Mouse (Mus musculus) forebrain, embryonic 13.5 days (tissue): Measurements from ENCODE around the gene Dnajc17. TPM values are rescaled to one million over a fixed set of nuclear protein-coding genes. Genes with fewer than 3 reads are reported as not detected.

Source experiments
- ATAC-seq: fragments of 200-750 bp; cut with Nextera tagmentation; 2 replicates; pipeline ENCODE4 v1.8.0; 2017
- H3K27ac ChIP-seq: fragments of 300-500 bp; sonication (generic); 2 replicates; pipeline ENCODE4 v1.5.1; 2015; ENCODE audit warnings: inconsistent platforms, mild to moderate bottlenecking, moderate library complexity
- H3K27me3 ChIP-seq: fragments of 300-500 bp; sonication (generic); 2 replicates; pipeline ENCODE4 v1.6.1; 2015; ENCODE audit warnings: mild to moderate bottlenecking, inconsistent platforms
- H3K36me3 ChIP-seq: fragments of 300-500 bp; sonication (generic); 2 replicates; pipeline ENCODE4 v1.6.1; 2015; ENCODE audit warnings: mild to moderate bottlenecking, inconsistent platforms; ENCODE audit not compliant: poor library complexity, severe bottlenecking
- H3K4me1 ChIP-seq: fragments of 300-500 bp; sonication (generic); 2 replicates; pipeline ENCODE4 v1.6.1; 2015; ENCODE audit warnings: inconsistent platforms
- H3K4me2 ChIP-seq: fragments of 300-500 bp; sonication (generic); 2 replicates; pipeline ENCODE4 v1.6.1; 2015; ENCODE audit warnings: inconsistent platforms, mild to moderate bottlenecking, moderate library complexity
- H3K4me3 ChIP-seq: fragments of 300-500 bp; sonication (generic); 2 replicates; pipeline ENCODE4 v1.5.1; 2015; ENCODE audit warnings: mild to moderate bottlenecking, inconsistent platforms
- H3K9ac ChIP-seq: fragments of 300-500 bp; sonication (generic); 2 replicates; pipeline ENCODE4 v1.6.1; 2015; ENCODE audit warnings: mild to moderate bottlenecking, inconsistent platforms
- H3K9me3 ChIP-seq: fragments of 300-500 bp; sonication (generic); replicated peaks from 2 replicates; pipeline ENCODE4 v1.6.1; 2016; ENCODE audit warnings: inconsistent platforms
- WGBS: fragments of 180-500 bp; shearing (Covaris S2); methylation state at CpG from one replicate; pipeline ENCODE4 v1.1.7; 2015; 5-methylcytosine and 5-hydroxymethylcytosine counted together
- polyA plus RNA-seq: library from polyadenylated mRNA; unstranded; fragments of >200 nt; fragmentation: Nextera tagmentation; extraction: Ambion mirVana; gene quantifications from 2 replicates; pipeline ENCODE4 v1.2.1, GENCODE M21; 2015

Dnajc17 gene
- polyA plus RNA-seq, 1 experiment from 2014 or later, result 25.2 TPM

GRCm38 (mm10) chr2:119237871-119238220, 29.3 kb upstream of the Dnajc17 start:
- Histone ChIP-seq H3K27ac (no peak overlapping the region), H3K4me3 (peak overlapping the region; percentile 36), H3K36me3 (no peaks in the 10 kb centered on the region), H3K9ac (peak overlapping the region; percentile 41; the same call in 1 of the 2 replicates), H3K9me3 (no peaks in the 10 kb centered on the region), H3K4me2 (peak overlapping the region; percentile 58), H3K27me3 (peaks cover 60% of the 10 kb centered on the region), H3K4me1 (peaks cover 14% of the 10 kb centered on the region)
- WGBS, result 1% methylated on average over 31 of the region's 31 CpGs
- ATAC-seq, result no peak

DNA sequence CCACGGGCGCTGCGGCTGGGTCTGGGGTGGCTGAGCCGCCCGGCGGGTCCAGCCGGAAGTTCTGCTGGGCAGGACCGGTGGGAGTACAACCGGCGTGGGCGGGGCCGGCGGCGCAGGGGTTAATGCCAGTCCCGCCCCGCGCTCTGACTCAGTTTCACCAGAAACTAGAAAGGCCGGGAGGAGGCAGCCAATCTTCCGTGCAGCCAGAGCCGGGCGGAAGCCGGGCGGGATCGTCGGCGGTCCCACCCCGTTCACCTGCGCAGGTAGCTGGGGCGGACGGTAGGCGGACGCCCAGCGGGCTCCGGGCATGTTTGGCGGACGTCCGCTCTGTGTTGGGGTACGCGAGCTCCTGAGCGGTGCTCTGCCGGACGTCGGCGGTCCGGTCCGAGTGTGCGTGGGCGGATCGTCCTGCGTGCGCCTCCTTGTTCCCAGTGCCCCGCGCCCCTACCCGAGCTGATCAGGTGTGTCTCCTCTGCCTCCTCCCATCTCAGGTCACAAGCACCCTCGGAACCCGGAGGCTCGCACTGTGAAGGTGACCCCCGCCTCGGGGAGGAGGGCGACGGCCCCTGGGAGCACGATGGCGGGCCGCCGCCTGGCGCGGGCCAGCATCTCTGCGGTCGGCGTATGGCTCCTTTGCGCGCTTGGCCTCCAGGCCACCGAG, 28.7 kb upstream of the Dnajc17 start, which contains the start of gene Spint1:
Spint1 (plus strand) TSS at position 153 of the 661 bp plus-strand sequence.
- Histone ChIP-seq H3K27me3 (peaks cover 58% of the 10 kb centered on the region), H3K4me2 (peak within 1 kb of the TSS; percentile 58), H3K9ac (peak within 1 kb of the TSS; percentile 41; the same call in 1 of the 2 replicates), H3K27ac (no peak within 1 kb of the TSS), H3K36me3 (no peaks in the 10 kb centered on the region), H3K4me3 (peak within 1 kb of the TSS; percentile 36), H3K9me3 (no peaks in the 10 kb centered on the region), H3K4me1 (peaks cover 14% of the 10 kb centered on the region)
- no peak for ATAC-seq
- 1% methylated on average over 69 of the region's 73 CpGs for WGBS

GRCm38 (mm10) chr2:119236682-119237209, 28.2 kb upstream of the Dnajc17 start:
- Histone ChIP-seq H3K36me3 (no peaks in the 10 kb centered on the region), H3K4me3 (peak overlapping the region; percentile 36), H3K4me1 (peaks cover 14% of the 10 kb centered on the region), H3K27ac (no peak overlapping the region), H3K9me3 (no peaks in the 10 kb centered on the region), H3K27me3 (peaks cover 58% of the 10 kb centered on the region), H3K4me2 (peak overlapping the region; percentile 58), H3K9ac (peak overlapping the region; percentile 31; the same call in 1 of the 2 replicates)
- 6% methylated on average over 25 of the region's 25 CpGs for WGBS
- no peak for ATAC-seq

- Histone ChIP-seq H3K4me3 (no peak within 1 kb of the TSS), H3K36me3 (no peaks in the 10 kb centered on the region), H3K4me2 (no peak within 1 kb of the TSS), H3K9me3 (no peaks in the 10 kb centered on the region), H3K27ac (no peak within 1 kb of the TSS), H3K9ac (no peak within 1 kb of the TSS), H3K27me3 (peaks cover 8% of the 10 kb centered on the region), H3K4me1 (no peaks in the 10 kb centered on the region)
- 78% methylated on average over 6 of the region's 6 CpGs for WGBS
- no peak for ATAC-seq
Observed at GRCm38 (mm10) chr2:119229775-119230704, 21.4 kb upstream of the Dnajc17 start, which contains the start of gene Ppp1r14d. Gene Ppp1r14d, minus strand, starts transcription at chr2:119229906.

DNA sequence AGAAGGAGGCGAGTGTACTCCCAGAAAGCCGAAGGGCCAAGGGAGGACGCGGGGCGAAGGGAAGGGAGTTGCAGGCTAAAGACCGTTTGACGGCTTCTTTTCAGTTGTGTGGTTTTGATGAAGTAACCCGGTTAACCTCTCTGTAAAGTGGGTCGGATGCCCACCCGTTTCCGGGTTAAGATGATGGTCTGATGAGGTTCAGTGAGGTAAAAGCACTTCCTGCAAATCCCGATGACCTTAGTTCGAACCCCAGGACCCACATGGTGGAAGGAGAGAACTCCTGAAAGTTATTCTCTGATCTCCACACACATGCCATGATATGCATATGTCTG, 547 bp upstream of the Dnajc17 start:
- peak; percentile 1; the same call in 1 of the 2 replicates for ATAC-seq
- peak overlapping the region; percentile 70 for H3K4me3 ChIP-seq
- peaks cover 18% of the 10 kb centered on the region for H3K4me1 ChIP-seq
- H3K36me3 ChIP-seq, result peaks cover 36% of the 10 kb centered on the region
- no peaks in the 10 kb centered on the region for H3K27me3 ChIP-seq
- H3K27ac ChIP-seq, result 0 out of 2 replicates have a peak overlapping the region, but pooled peaks have one; percentile 75
- no peaks in the 10 kb centered on the region for H3K9me3 ChIP-seq
- H3K9ac ChIP-seq, result peak overlapping the region; percentile 82
- H3K4me2 ChIP-seq, result peak overlapping the region; percentile 74
- WGBS, result 2% methylated on average over 13 of the region's 13 CpGs

- WGBS, result 22% methylated on average over 6 of the region's 6 CpGs
- peaks cover 27% of the 10 kb centered on the region for H3K36me3 ChIP-seq
- peak overlapping the region; percentile 74 for H3K4me2 ChIP-seq
- peak overlapping the region; percentile 82 for H3K9ac ChIP-seq
- H3K9me3 ChIP-seq, result no peaks in the 10 kb centered on the region
- no peak for ATAC-seq
- peaks cover 28% of the 10 kb centered on the region for H3K4me1 ChIP-seq
- no peaks in the 10 kb centered on the region for H3K27me3 ChIP-seq
- H3K27ac ChIP-seq, result peak overlapping the region; percentile 75
- peak overlapping the region; percentile 70 for H3K4me3 ChIP-seq
Observed at GRCm38 (mm10) chr2:119207961-119208343, 643 bp downstream of the Dnajc17 start.

DNA sequence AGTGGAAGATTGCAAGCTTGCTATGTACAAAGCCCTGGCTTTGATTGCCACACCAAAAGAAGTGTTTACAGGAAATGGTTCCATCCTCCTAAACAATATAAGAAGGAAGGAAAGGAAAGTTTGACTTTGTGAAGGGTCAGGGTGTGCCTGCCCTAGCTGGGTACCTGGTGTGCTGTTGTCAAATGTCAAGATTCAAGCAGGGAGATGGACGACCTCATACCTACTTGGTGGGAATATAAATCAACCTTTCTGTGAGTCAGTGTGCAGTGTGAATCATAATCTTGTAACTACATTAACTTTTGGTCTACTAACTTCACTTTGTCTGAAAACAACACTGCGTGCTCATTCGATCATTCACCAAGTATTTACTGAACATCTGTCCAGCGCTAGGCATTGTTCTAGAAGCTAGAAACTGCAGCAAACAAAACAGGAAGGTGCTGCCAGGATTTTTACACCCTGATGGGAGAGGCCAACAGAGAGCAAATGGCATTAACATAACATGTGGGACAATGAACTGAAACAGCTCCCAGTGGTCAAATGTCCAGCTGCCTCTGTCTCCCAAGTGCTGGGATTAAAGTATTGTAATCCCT, 4.6 kb downstream of the Dnajc17 start:
- Histone ChIP-seq H3K9ac (no peak overlapping the region), H3K4me2 (no peak overlapping the region), H3K4me3 (no peak overlapping the region), H3K4me1 (peaks cover 26% of the 10 kb centered on the region), H3K9me3 (no peaks in the 10 kb centered on the region), H3K36me3 (no peaks in the 10 kb centered on the region), H3K27ac (no peak overlapping the region), H3K27me3 (no peaks in the 10 kb centered on the region)
- ATAC-seq, result no peak
- 78% methylated on average over 4 of the region's 4 CpGs for WGBS

DNA sequence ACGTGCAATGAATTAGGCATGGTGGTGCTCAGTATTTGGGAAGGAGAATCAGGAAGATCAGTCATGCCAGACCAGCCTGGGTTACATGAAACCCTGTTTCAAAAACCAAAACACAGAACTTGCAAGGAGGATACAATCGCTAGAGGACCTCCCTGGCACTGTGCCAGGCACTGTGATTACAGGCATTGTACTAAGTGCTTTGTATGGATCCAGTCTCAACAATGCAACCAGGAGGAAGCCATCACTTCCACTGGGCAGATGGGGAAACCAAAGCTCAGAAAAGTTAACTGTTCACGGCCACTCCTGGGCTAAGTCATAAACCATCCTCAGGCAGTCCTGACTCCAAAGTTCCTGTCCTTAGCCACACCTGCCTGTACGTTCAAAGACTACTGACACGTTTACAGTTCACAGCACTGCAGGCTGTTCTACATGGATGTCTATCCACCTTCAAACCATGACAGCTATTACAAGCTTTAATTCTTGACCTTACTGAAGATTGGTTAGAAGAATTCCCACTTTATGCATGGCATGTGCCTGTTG, 5.6 kb downstream of the Dnajc17 start:
- no peak overlapping the region for H3K4me3 ChIP-seq
- H3K4me2 ChIP-seq, result no peak overlapping the region
- WGBS, result 62% methylated on average over 5 of the region's 5 CpGs

DNA sequence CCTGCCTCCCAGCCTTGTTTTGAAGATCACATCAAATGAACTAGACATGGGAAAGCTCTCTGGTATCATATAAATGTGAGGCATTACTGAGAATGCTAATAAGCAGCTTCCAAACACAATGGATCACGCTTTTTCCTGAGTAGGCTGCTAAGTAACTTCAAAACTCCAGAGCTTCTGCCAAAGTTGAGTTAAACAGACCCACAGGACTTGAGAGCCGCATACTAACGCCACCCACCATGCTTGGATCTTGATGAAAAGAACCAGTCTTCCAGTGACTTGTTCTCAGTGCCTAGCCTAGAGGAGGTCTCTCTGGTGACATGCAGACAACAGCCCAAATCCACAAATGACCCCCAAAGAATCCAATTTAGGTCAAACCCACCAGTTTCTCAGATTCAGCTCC, 9.7 kb downstream of the Dnajc17 start:
- no peak overlapping the region for H3K27ac ChIP-seq
- H3K9ac ChIP-seq, result no peak overlapping the region
- peaks cover 17% of the 10 kb centered on the region for H3K4me1 ChIP-seq
- WGBS, result 40% methylated on average over 3 of the region's 3 CpGs
- H3K4me3 ChIP-seq, result no peak overlapping the region
- H3K36me3 ChIP-seq, result no peaks in the 10 kb centered on the region
- no peaks in the 10 kb centered on the region for H3K27me3 ChIP-seq
- no peak overlapping the region for H3K4me2 ChIP-seq
- no peak for ATAC-seq
- H3K9me3 ChIP-seq, result no peaks in the 10 kb centered on the region

More for the DNA sequence above, 5.6 kb downstream of the Dnajc17 start:
- no peaks in the 10 kb centered on the region for H3K27me3 ChIP-seq
- no peak for ATAC-seq
- H3K36me3 ChIP-seq, result no peaks in the 10 kb centered on the region
- no peak overlapping the region for H3K27ac ChIP-seq
- H3K9ac ChIP-seq, result no peak overlapping the region
- no peaks in the 10 kb centered on the region for H3K9me3 ChIP-seq
- H3K4me1 ChIP-seq, result peaks cover 27% of the 10 kb centered on the region

DNA sequence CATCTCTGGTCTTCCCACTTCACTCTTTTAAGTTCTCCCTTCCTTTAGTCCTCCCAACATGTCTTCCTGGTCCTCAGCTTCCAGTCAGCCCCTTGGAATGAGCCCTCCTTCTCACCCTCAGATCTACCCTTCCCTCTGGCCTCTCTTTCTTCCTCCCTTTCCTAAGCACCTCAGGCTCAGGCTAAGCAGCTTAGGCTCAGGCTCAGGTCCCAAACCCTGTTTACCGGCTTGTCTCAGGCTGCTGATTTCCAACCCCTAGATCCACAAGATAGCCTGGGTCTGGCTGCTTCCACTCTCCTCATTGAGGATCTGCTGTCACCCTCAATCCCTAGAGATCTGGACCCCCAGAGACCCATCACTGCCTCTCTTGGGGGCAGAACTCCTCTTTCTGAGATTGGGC, 10.5 kb downstream of the Dnajc17 start:
- 22% methylated on average over 1 of the region's 1 CpGs for WGBS
- no peak overlapping the region for H3K4me2 ChIP-seq
- peaks cover 9% of the 10 kb centered on the region for H3K4me1 ChIP-seq
- H3K27me3 ChIP-seq, result no peaks in the 10 kb centered on the region
- H3K27ac ChIP-seq, result no peak overlapping the region
- no peaks in the 10 kb centered on the region for H3K36me3 ChIP-seq
- H3K9ac ChIP-seq, result no peak overlapping the region
- ATAC-seq, result no peak
- H3K9me3 ChIP-seq, result no peaks in the 10 kb centered on the region
- H3K4me3 ChIP-seq, result no peak overlapping the region

DNA sequence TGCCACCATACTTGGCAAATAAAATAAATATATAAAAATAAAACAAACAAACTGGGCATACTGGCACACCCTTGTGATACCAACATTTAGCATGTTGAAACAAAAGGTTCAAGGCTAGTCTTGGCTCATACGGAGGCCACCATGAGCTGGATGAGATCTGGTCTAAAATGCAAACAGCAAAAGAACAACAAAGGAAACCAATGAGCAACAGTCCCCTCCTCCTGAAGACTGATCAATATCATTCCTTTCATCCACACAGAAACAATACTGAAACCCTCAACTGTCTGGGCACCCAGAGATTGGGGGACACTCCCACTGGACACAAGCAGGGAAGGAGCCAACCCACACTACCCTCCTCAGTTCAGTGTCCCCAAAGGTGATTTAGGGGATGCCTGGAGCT, 11.1 kb downstream of the Dnajc17 start:
- Histone ChIP-seq H3K9ac (no peak overlapping the region), H3K9me3 (no peaks in the 10 kb centered on the region), H3K4me1 (peaks cover 6% of the 10 kb centered on the region; the same call in 1 of the 2 replicates), H3K27ac (no peak overlapping the region), H3K4me2 (no peak overlapping the region), H3K4me3 (no peak overlapping the region), H3K27me3 (no peaks in the 10 kb centered on the region), H3K36me3 (no peaks in the 10 kb centered on the region)
- no peak for ATAC-seq
- WGBS, result 96% methylated on average over 1 of the region's 1 CpGs
